Mouse (Mus musculus): ENCODE measurements at regions not wholly inside any gene's neighbourhood (a gene's known extent, or its start where the extent isn't known, plus 50 kb on each side); places are given as distances from the start of the nearest gene placed in this dataset.

DNA sequence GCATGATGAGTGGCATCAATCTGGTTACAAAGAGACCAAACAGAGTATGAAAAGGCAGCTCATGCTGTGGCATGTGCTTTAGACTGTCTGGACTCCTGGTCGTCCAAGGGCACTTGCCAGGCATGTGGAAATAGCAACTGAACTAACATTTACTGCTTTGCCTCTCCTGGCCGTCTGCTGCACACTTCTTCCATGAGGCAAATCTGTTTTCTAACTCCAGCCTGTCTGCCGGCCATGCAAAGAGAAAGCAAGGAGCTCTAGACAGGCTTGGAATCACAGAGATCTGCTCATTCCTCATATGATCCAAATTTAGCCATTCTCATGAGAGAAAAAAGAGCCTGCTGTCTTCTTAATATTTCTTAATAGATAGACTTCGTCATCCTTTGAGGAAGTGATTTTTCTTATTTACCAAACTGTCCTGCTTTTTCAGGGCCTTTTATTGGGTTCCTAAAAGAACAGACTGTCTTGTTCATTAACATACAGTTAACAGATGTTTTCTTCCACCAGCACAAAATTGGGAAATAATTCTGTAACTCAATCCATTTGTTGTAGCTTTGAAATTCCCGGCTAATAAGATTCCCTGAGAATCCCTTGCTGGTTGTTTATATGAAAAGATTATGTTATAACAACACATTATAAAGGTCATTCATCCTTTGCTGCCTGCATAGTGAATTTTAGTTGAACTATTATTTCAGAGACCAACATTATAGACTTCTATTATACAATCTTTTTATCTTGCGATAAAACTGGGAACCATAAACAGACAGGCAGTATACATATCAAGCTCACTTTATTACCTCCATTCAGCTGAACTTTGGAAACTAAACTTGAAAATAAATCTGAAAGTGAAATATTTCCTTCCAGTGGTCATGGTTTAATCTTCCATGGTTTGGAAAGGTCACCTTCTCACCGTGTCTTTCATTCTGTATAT is 389.2 kb upstream of the Sphkap start:
- Histone ChIP-seq H3K4me3 (ENCODE audit: low read depth, low read length) (no peak overlapping the region), H3K9ac (replicated peaks; ENCODE audit: low read length, poor library complexity, severe bottlenecking) (no peak overlapping the region), H3K27me3 (ENCODE audit: insufficient read depth, low read length) (no peaks in the 10 kb centered on the region), H3K27ac (ENCODE audit: low read depth, low read length) (no peak overlapping the region), H3K36me3 (ENCODE audit: insufficient read depth, low read length) (no peaks in the 10 kb centered on the region), H3K4me2 (ENCODE audit: low read depth, low read length, poor library complexity, severe bottlenecking) (no peak overlapping the region), H3K9me3 (ENCODE audit: low read length) (no peaks in the 10 kb centered on the region), H3K4me1 (ENCODE audit: insufficient read depth, low read length) (no peaks in the 10 kb centered on the region)
- no peak for ATAC-seq (ENCODE audit: low FRiP score)
- no peak for DNase-seq (ENCODE audit: low spot score)
- TF ChIP-seq CTCF (IDR thresholded peaks at IDR 0.05) = no peak
- WGBS = 64% methylated on average over 7 of the region's 7 CpGs

GRCm38 (mm10) chr1:83777151-83777550 is 369.2 kb upstream of the Sphkap start:
- no peak overlapping the region for H3K4me3 ChIP-seq (ENCODE audit: low read depth, low read length)
- no peak overlapping the region for H3K9ac ChIP-seq (replicated peaks; ENCODE audit: low read length, poor library complexity, severe bottlenecking)
- no peaks in the 10 kb centered on the region for H3K36me3 ChIP-seq (ENCODE audit: insufficient read depth, low read length)
- no peak overlapping the region for H3K4me2 ChIP-seq (ENCODE audit: low read depth, low read length, poor library complexity, severe bottlenecking)
- no peaks in the 10 kb centered on the region for H3K27me3 ChIP-seq (ENCODE audit: insufficient read depth, low read length)
- ATAC-seq (ENCODE audit: low FRiP score) (no peak), DNase-seq (ENCODE audit: low spot score) (no peak)
- no peaks in the 10 kb centered on the region for H3K9me3 ChIP-seq (ENCODE audit: low read length)
- no peaks in the 10 kb centered on the region for H3K4me1 ChIP-seq (ENCODE audit: insufficient read depth, low read length)
- 61% methylated on average over 1 of the region's 1 CpGs for WGBS
- no peak for TF ChIP-seq CTCF (IDR thresholded peaks at IDR 0.05)
- no peak overlapping the region for H3K27ac ChIP-seq (ENCODE audit: low read depth, low read length)

- no peak for DNase-seq (ENCODE audit: low spot score)
- H3K9me3 ChIP-seq (ENCODE audit: low read length) = no peaks in the 10 kb centered on the region
- H3K27me3 ChIP-seq (ENCODE audit: insufficient read depth, low read length) = no peaks in the 10 kb centered on the region
- TF ChIP-seq CTCF (IDR thresholded peaks at IDR 0.05) = no peak
- no peak overlapping the region for H3K4me2 ChIP-seq (ENCODE audit: low read depth, low read length, poor library complexity, severe bottlenecking)
- H3K27ac ChIP-seq (ENCODE audit: low read depth, low read length) = no peak overlapping the region
- H3K4me3 ChIP-seq (ENCODE audit: low read depth, low read length) = no peak overlapping the region
- no peak for ATAC-seq (ENCODE audit: low FRiP score)
- H3K9ac ChIP-seq (replicated peaks; ENCODE audit: low read length, poor library complexity, severe bottlenecking) = no peak overlapping the region
- H3K36me3 ChIP-seq (ENCODE audit: insufficient read depth, low read length) = no peaks in the 10 kb centered on the region
- no peaks in the 10 kb centered on the region for H3K4me1 ChIP-seq (ENCODE audit: insufficient read depth, low read length)
- 71% methylated on average over 3 of the region's 3 CpGs for WGBS
Measured at GRCm38 (mm10) chr1:83771160-83771559, 363.2 kb upstream of the Sphkap start.

- Histone ChIP-seq H3K36me3 (ENCODE audit: insufficient read depth, low read length) (no peaks in the 10 kb centered on the region), H3K4me3 (ENCODE audit: low read depth, low read length) (no peak overlapping the region), H3K27ac (ENCODE audit: low read depth, low read length) (no peak overlapping the region), H3K9me3 (ENCODE audit: low read length) (no peaks in the 10 kb centered on the region), H3K27me3 (ENCODE audit: insufficient read depth, low read length) (no peaks in the 10 kb centered on the region), H3K4me2 (ENCODE audit: low read depth, low read length, poor library complexity, severe bottlenecking) (no peak overlapping the region), H3K4me1 (ENCODE audit: insufficient read depth, low read length) (no peaks in the 10 kb centered on the region), H3K9ac (replicated peaks; ENCODE audit: low read length, poor library complexity, severe bottlenecking) (no peak overlapping the region)
- WGBS = 82% methylated on average over 4 of the region's 4 CpGs
- ATAC-seq (ENCODE audit: low FRiP score) = no peak
- no peak for TF ChIP-seq CTCF (IDR thresholded peaks at IDR 0.05)
- no peak for DNase-seq (ENCODE audit: low spot score)
Measured at GRCm38 (mm10) chr1:83761499-83761898, 353.5 kb upstream of the Sphkap start.

- no peaks in the 10 kb centered on the region for H3K36me3 ChIP-seq (ENCODE audit: insufficient read depth, low read length)
Measured at GRCm38 (mm10) chr1:83756866-83757265, 348.9 kb upstream of the Sphkap start.

GRCm38 (mm10) chr1:83755336-83755735 is 347.3 kb upstream of the Sphkap start:
- 36% methylated on average over 1 of the region's 1 CpGs for WGBS
- no peaks in the 10 kb centered on the region for H3K36me3 ChIP-seq (ENCODE audit: insufficient read depth, low read length)
- DNase-seq (ENCODE audit: low spot score) = no peak

More at GRCm38 (mm10) chr1:83756866-83757265, 348.9 kb upstream of the Sphkap start:
- Histone ChIP-seq H3K9me3 (ENCODE audit: low read length) (no peaks in the 10 kb centered on the region), H3K4me2 (ENCODE audit: low read depth, low read length, poor library complexity, severe bottlenecking) (no peak overlapping the region), H3K4me3 (ENCODE audit: low read depth, low read length) (no peak overlapping the region), H3K27ac (ENCODE audit: low read depth, low read length) (no peak overlapping the region), H3K9ac (replicated peaks; ENCODE audit: low read length, poor library complexity, severe bottlenecking) (no peak overlapping the region), H3K27me3 (ENCODE audit: insufficient read depth, low read length) (no peaks in the 10 kb centered on the region), H3K4me1 (ENCODE audit: insufficient read depth, low read length) (no peaks in the 10 kb centered on the region)
- DNase-seq (ENCODE audit: low spot score) = peak; percentile 10
- no peak for ATAC-seq (ENCODE audit: low FRiP score)
- TF ChIP-seq CTCF (IDR thresholded peaks at IDR 0.05) = no peak

More at GRCm38 (mm10) chr1:83755336-83755735, 347.3 kb upstream of the Sphkap start:
- Histone ChIP-seq H3K4me3 (ENCODE audit: low read depth, low read length) (no peak overlapping the region), H3K9ac (replicated peaks; ENCODE audit: low read length, poor library complexity, severe bottlenecking) (no peak overlapping the region), H3K9me3 (ENCODE audit: low read length) (no peaks in the 10 kb centered on the region), H3K4me2 (ENCODE audit: low read depth, low read length, poor library complexity, severe bottlenecking) (no peak overlapping the region), H3K27ac (ENCODE audit: low read depth, low read length) (no peak overlapping the region), H3K4me1 (ENCODE audit: insufficient read depth, low read length) (no peaks in the 10 kb centered on the region), H3K27me3 (ENCODE audit: insufficient read depth, low read length) (no peaks in the 10 kb centered on the region)
- no peak for ATAC-seq (ENCODE audit: low FRiP score)
- no peak for TF ChIP-seq CTCF (IDR thresholded peaks at IDR 0.05)
